Mouse (Mus musculus) embryonic facial prominence, embryonic 11.5 days (tissue): Measurements from ENCODE around the gene Zmynd15. TPM values are rescaled to one million over a fixed set of nuclear protein-coding genes. Genes with fewer than 3 reads are reported as not detected.

Source experiments
- ATAC-seq: fragments of 200-750 bp; cut with Nextera tagmentation; replicated peaks from 2 replicates; pipeline ENCODE4 v1.8.0; 2017; ENCODE audit warnings: low read depth; ENCODE audit not compliant: insufficient number of reproducible peaks, low FRiP score, low TSS enrichment
- DNase-seq: peaks from one replicate; pipeline ENCODE4 v3.0.0-alpha.2; 2015; ENCODE audit warnings: low spot score
- H3K27ac ChIP-seq: fragments of 300-500 bp; sonication (generic); replicated peaks from 2 replicates; pipeline ENCODE4 v1.5.1; 2014; ENCODE audit warnings: mild to moderate bottlenecking, low read depth, low read length, control low read depth
- H3K27me3 ChIP-seq: fragments of 300-500 bp; sonication (generic); 2 replicates; pipeline ENCODE4 v1.6.1; 2014; ENCODE audit warnings: mild to moderate bottlenecking, low read length, moderate library complexity, mixed read lengths; ENCODE audit not compliant: control insufficient read depth, insufficient read depth
- H3K36me3 ChIP-seq: fragments of 300-500 bp; sonication (generic); replicated peaks from 2 replicates; pipeline ENCODE4 v1.6.1; 2014; ENCODE audit warnings: low read depth, mild to moderate bottlenecking, low read length, moderate library complexity, mixed read lengths; ENCODE audit not compliant: control insufficient read depth, insufficient read depth
- H3K4me1 ChIP-seq: fragments of 300-500 bp; sonication (generic); 2 replicates; pipeline ENCODE4 v1.6.1; 2014; ENCODE audit warnings: low read length, mixed read lengths; ENCODE audit not compliant: control insufficient read depth, insufficient read depth
- H3K4me2 ChIP-seq: fragments of 300-500 bp; sonication (generic); 2 replicates; pipeline ENCODE4 v1.6.1; 2014; ENCODE audit warnings: low read depth, mild to moderate bottlenecking, control low read depth, low read length, moderate library complexity
- H3K4me3 ChIP-seq: fragments of 300-500 bp; sonication (generic); 2 replicates; pipeline ENCODE4 v1.5.1; 2014; ENCODE audit warnings: low read depth, low read length, control low read depth
- H3K9ac ChIP-seq: fragments of 300-500 bp; sonication (generic); replicated peaks from 2 replicates; pipeline ENCODE4 v1.6.1; 2014; ENCODE audit warnings: mild to moderate bottlenecking, control low read depth, low read length
- H3K9me3 ChIP-seq: fragments of 300-500 bp; sonication (generic); replicated peaks from 2 replicates; pipeline ENCODE4 v1.6.1; 2016; ENCODE audit warnings: mild to moderate bottlenecking, low read length, inconsistent platforms, mixed read lengths; ENCODE audit not compliant: control insufficient read depth
- WGBS: fragments of 180-500 bp; shearing (Covaris S2); extraction: QIAGEN DNeasy Blood & Tissue Kit; methylation state at CpG from one replicate; pipeline ENCODE4 v1.1.7; 2014; 5-methylcytosine and 5-hydroxymethylcytosine counted together
- polyA plus RNA-seq: library from polyadenylated mRNA; unstranded; fragments of >200 nt; fragmentation: Nextera tagmentation; extraction: Ambion mirVana; gene quantifications from 2 replicates; pipeline ENCODE4 v1.2.1, GENCODE M21; 2014

The Zmynd15 gene
- polyA plus RNA-seq, 1 experiment from 2014 or later, result 0.18 TPM

- Histone ChIP-seq H3K27ac (no peak overlapping the region), H3K9ac (no peak overlapping the region), H3K4me2 (no peak overlapping the region), H3K27me3 (no peaks in the 10 kb centered on the region), H3K36me3 (no peaks in the 10 kb centered on the region), H3K4me1 (no peaks in the 10 kb centered on the region), H3K9me3 (no peaks in the 10 kb centered on the region), H3K4me3 (no peak overlapping the region)
- DNase-seq (no peak), ATAC-seq (no peak)
- 74% methylated on average over 14 of the region's 14 CpGs for WGBS
Observed at GRCm38 (mm10) chr11:70499566-70500475, 40.6 kb downstream of the Zmynd15 start.

- ATAC-seq (no peak), DNase-seq (no peak)
- H3K4me1 ChIP-seq, result no peaks in the 10 kb centered on the region
- no peaks in the 10 kb centered on the region for H3K9me3 ChIP-seq
- WGBS, result 94% methylated on average over 1 of the region's 1 CpGs
- H3K36me3 ChIP-seq, result no peaks in the 10 kb centered on the region
- H3K4me3 ChIP-seq, result no peak overlapping the region
- H3K27me3 ChIP-seq, result no peaks in the 10 kb centered on the region
- H3K27ac ChIP-seq, result no peak overlapping the region
- no peak overlapping the region for H3K4me2 ChIP-seq
- H3K9ac ChIP-seq, result no peak overlapping the region
Observed at GRCm38 (mm10) chr11:70500476-70500812, 41.2 kb downstream of the Zmynd15 start.

- WGBS, result 67% methylated on average over 3 of the region's 3 CpGs
- H3K27ac ChIP-seq, result no peak overlapping the region
- H3K4me2 ChIP-seq, result no peak overlapping the region
- ATAC-seq (no peak), DNase-seq (no peak)
- H3K36me3 ChIP-seq, result no peaks in the 10 kb centered on the region
- no peaks in the 10 kb centered on the region for H3K9me3 ChIP-seq
- H3K27me3 ChIP-seq, result no peaks in the 10 kb centered on the region
- H3K4me3 ChIP-seq, result no peak overlapping the region
- no peak overlapping the region for H3K9ac ChIP-seq
- no peaks in the 10 kb centered on the region for H3K4me1 ChIP-seq
Observed at GRCm38 (mm10) chr11:70502018-70502417, 42.8 kb downstream of the Zmynd15 start.

DNA sequence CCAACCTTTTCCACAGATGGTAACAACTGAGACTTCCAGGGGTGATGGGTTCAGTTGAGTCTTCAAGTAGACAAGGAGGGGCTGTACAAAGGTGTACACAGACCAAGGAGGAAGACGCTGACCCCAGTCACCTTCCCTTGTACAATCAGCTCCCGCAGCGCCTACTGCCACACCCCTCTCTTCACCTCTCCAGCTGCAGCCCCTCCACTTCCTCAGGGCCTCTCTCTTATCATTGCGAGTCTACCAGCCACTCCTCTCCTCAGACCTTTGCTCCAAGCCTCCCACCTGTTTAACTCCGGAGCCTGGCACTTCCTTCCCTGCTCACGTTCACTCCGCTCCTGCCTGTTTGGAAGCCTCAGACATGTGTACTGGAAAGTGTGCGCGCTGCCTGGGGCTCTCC lies 45.7 kb downstream of the Zmynd15 start, which contains the start of gene Tm4sf5:
TSS of gene Tm4sf5 (plus strand) at position 275 of the 400 bp plus-strand sequence.
- WGBS, result 78% methylated on average over 9 of the region's 9 CpGs

DNA sequence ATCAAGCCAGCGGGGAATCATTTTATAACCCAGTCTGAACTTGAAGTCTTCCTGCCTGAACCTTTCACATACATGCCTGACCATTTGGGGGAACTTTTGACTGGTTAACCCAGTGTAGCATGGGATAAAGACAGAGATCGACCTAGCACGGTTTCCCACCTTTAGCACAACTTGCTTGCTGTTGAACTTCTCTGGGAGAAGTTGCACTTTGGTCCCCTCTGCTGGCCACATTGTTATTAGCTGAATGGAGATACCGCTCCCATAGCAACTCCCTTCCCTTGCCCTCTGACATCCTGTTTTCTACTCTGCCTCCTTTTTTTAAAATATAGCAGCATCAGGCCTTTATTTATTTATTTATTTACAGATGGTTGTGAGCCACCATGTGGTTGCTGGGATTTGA lies 47.2 kb downstream of the Zmynd15 start:
- H3K9ac ChIP-seq, result no peak overlapping the region
- H3K27me3 ChIP-seq, result no peaks in the 10 kb centered on the region
- no peak for ATAC-seq
- no peak overlapping the region for H3K4me2 ChIP-seq
- H3K27ac ChIP-seq, result no peak overlapping the region
- H3K4me3 ChIP-seq, result no peak overlapping the region
- H3K36me3 ChIP-seq, result no peaks in the 10 kb centered on the region
- 30% methylated on average over 4 of the region's 4 CpGs for WGBS
- H3K4me1 ChIP-seq, result 0 out of 2 replicates have a peak, but pooled peaks cover 2% of the 10 kb centered on the region
- DNase-seq, result peak; percentile 72
- no peaks in the 10 kb centered on the region for H3K9me3 ChIP-seq

More for the DNA sequence above, 45.7 kb downstream of the Zmynd15 start, which contains the start of gene Tm4sf5:
- no peaks in the 10 kb centered on the region for H3K27me3 ChIP-seq
- no peaks in the 10 kb centered on the region for H3K9me3 ChIP-seq
- H3K4me2 ChIP-seq, result no peak within 1 kb of the TSS
- H3K9ac ChIP-seq, result no peak within 1 kb of the TSS
- H3K4me1 ChIP-seq, result 0 out of 2 replicates have a peak, but pooled peaks cover 2% of the 10 kb centered on the region
- no peak within 1 kb of the TSS for H3K4me3 ChIP-seq
- no peak within 1 kb of the TSS for H3K27ac ChIP-seq
- DNase-seq (no peak), ATAC-seq (no peak)
- no peaks in the 10 kb centered on the region for H3K36me3 ChIP-seq

GRCm38 (mm10) chr11:70506962-70507515 lies 47.8 kb downstream of the Zmynd15 start:
- H3K27ac ChIP-seq, result no peak overlapping the region
- no peak overlapping the region for H3K9ac ChIP-seq
- no peaks in the 10 kb centered on the region for H3K27me3 ChIP-seq
- no peak overlapping the region for H3K4me2 ChIP-seq
- H3K4me1 ChIP-seq, result 0 out of 2 replicates have a peak, but pooled peaks cover 2% of the 10 kb centered on the region
- H3K9me3 ChIP-seq, result no peaks in the 10 kb centered on the region
- DNase-seq (no peak), ATAC-seq (no peak)
- no peaks in the 10 kb centered on the region for H3K36me3 ChIP-seq
- WGBS, result 71% methylated on average over 7 of the region's 7 CpGs
- no peak overlapping the region for H3K4me3 ChIP-seq

DNA sequence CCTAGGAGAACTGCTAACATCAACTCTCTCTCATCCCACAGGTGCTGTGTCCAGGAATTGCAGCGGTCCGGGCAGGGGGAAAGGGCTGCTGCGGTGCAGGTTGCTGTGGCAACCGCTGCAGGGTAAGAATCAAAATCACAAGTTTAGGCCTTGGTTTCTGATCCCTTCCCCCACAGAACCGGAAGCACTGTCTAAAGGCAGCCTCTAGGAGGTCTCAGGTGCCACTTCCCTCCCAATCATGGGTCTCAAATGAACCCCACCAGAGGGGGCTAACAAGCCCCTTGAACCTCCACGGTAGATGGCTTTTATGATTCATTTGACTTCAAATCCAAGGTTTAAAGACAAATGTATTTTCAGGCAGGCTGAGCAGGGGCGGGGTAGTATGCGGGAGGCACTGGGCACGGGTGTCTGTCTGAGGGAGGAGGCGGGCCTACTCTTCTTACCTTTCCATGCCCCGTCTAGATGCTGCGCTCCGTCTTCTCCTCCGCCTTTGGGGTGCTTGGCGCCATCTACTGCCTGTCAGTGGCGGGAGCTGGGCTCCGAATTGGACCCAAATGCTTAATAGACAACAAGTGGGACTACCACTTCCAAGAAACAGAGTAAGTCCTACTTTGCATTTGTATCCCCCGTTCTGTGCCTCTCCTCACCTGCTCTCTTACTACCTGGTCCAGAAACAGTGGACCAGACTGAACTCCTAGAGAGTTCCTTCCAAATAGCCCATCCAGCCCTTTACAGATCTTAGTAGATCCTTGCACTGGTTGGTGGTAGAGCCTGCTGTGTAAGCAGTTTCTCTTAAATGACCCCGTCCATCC lies 50.7 kb downstream of the Zmynd15 start:
- Histone ChIP-seq H3K4me2 (peak overlapping the region; percentile 16; the same call in 1 of the 2 replicates), H3K9me3 (no peaks in the 10 kb centered on the region), H3K9ac (no peak overlapping the region), H3K4me3 (no peak overlapping the region), H3K27ac (no peak overlapping the region), H3K36me3 (no peaks in the 10 kb centered on the region), H3K4me1 (0 out of 2 replicates have a peak, but pooled peaks cover 2% of the 10 kb centered on the region), H3K27me3 (no peaks in the 10 kb centered on the region)
- WGBS, result 10% methylated on average over 19 of the region's 19 CpGs
- ATAC-seq, result 0 out of 2 replicates have a peak, but pooled peaks have one; percentile 44
- DNase-seq, result peak; percentile 72
